Mouse (Mus musculus) forebrain, embryonic 13.5 days (tissue): Measurements from ENCODE around the gene Tfr2. TPM values are rescaled to one million over a fixed set of nuclear protein-coding genes. Genes with fewer than 3 reads are reported as not detected.

Source experiments
- ATAC-seq: fragments of 200-750 bp; cut with Nextera tagmentation; 2 replicates; pipeline ENCODE4 v1.8.0; 2017
- H3K27ac ChIP-seq: fragments of 300-500 bp; sonication (generic); 2 replicates; pipeline ENCODE4 v1.5.1; 2015; ENCODE audit warnings: inconsistent platforms, mild to moderate bottlenecking, moderate library complexity
- H3K27me3 ChIP-seq: fragments of 300-500 bp; sonication (generic); 2 replicates; pipeline ENCODE4 v1.6.1; 2015; ENCODE audit warnings: mild to moderate bottlenecking, inconsistent platforms
- H3K36me3 ChIP-seq: fragments of 300-500 bp; sonication (generic); 2 replicates; pipeline ENCODE4 v1.6.1; 2015; ENCODE audit warnings: mild to moderate bottlenecking, inconsistent platforms; ENCODE audit not compliant: poor library complexity, severe bottlenecking
- H3K4me1 ChIP-seq: fragments of 300-500 bp; sonication (generic); 2 replicates; pipeline ENCODE4 v1.6.1; 2015; ENCODE audit warnings: inconsistent platforms
- H3K4me2 ChIP-seq: fragments of 300-500 bp; sonication (generic); 2 replicates; pipeline ENCODE4 v1.6.1; 2015; ENCODE audit warnings: inconsistent platforms, mild to moderate bottlenecking, moderate library complexity
- H3K4me3 ChIP-seq: fragments of 300-500 bp; sonication (generic); 2 replicates; pipeline ENCODE4 v1.5.1; 2015; ENCODE audit warnings: mild to moderate bottlenecking, inconsistent platforms
- H3K9ac ChIP-seq: fragments of 300-500 bp; sonication (generic); 2 replicates; pipeline ENCODE4 v1.6.1; 2015; ENCODE audit warnings: mild to moderate bottlenecking, inconsistent platforms
- H3K9me3 ChIP-seq: fragments of 300-500 bp; sonication (generic); replicated peaks from 2 replicates; pipeline ENCODE4 v1.6.1; 2016; ENCODE audit warnings: inconsistent platforms
- WGBS: fragments of 180-500 bp; shearing (Covaris S2); methylation state at CpG from one replicate; pipeline ENCODE4 v1.1.7; 2015; 5-methylcytosine and 5-hydroxymethylcytosine counted together
- polyA plus RNA-seq: library from polyadenylated mRNA; unstranded; fragments of >200 nt; fragmentation: Nextera tagmentation; extraction: Ambion mirVana; gene quantifications from 2 replicates; pipeline ENCODE4 v1.2.1, GENCODE M21; 2015

Tfr2 gene
- polyA plus RNA-seq, 1 experiment from 2014 or later, result 1.5 TPM

DNA sequence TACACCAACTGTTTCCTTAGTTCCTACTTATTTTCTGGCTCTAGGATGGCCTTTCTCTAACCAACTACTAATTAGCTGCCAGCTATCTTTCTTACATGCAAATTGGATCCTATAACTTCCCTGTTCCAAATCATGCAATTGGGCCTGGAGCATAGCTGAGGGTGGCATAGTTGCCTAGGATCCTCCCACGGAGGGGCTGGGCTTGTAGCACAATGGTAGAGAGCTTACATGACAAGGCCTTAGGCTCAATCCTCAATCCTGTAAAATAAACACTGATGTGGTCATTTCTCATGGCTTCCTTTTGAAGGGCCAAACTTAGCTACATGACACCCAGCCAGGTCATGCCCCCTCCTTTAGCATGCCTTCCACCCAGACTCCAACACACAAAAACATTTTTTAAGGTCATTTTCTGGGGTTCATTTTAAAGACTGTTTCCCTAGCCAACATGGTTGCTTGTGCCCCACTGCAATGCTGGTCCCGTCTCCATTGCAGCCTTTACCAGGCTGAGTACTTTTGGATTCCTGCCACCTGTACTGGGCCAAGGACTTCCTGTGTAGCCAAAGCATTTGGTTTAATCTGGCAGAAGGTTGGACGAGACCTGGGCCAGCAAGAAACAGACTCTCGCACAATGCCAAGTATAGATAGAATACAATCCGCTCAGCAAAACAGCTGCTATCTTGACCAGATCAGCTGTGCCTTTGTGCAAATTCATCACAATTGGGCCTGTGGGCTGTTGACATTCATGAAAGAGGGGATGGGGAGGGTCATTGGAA, 27.7 kb upstream of the Tfr2 start:
- no peak overlapping the region for H3K27ac ChIP-seq
- no peak for ATAC-seq
- no peak overlapping the region for H3K9ac ChIP-seq
- H3K4me1 ChIP-seq, result peaks cover 8% of the 10 kb centered on the region
- no peaks in the 10 kb centered on the region for H3K9me3 ChIP-seq
- 0 out of 2 replicates have a peak, but pooled peaks cover 5% of the 10 kb centered on the region for H3K27me3 ChIP-seq
- no peaks in the 10 kb centered on the region for H3K36me3 ChIP-seq
- WGBS, result 68% methylated on average over 5 of the region's 5 CpGs
- H3K4me3 ChIP-seq, result no peak overlapping the region
- H3K4me2 ChIP-seq, result no peak overlapping the region

- no peak overlapping the region for H3K4me3 ChIP-seq
- no peak overlapping the region for H3K4me2 ChIP-seq
- 0 out of 2 replicates have a peak, but pooled peaks cover 5% of the 10 kb centered on the region for H3K27me3 ChIP-seq
- no peak overlapping the region for H3K27ac ChIP-seq
- WGBS, result 69% methylated on average over 6 of the region's 6 CpGs
- H3K9ac ChIP-seq, result no peak overlapping the region
- no peaks in the 10 kb centered on the region for H3K36me3 ChIP-seq
- no peak for ATAC-seq
- no peaks in the 10 kb centered on the region for H3K4me1 ChIP-seq
- no peaks in the 10 kb centered on the region for H3K9me3 ChIP-seq
Observed at GRCm38 (mm10) chr5:137544926-137545325, 24.7 kb upstream of the Tfr2 start.

- no peaks in the 10 kb centered on the region for H3K36me3 ChIP-seq
- H3K4me2 ChIP-seq, result no peak overlapping the region
- H3K9me3 ChIP-seq, result no peaks in the 10 kb centered on the region
- 80% methylated on average over 4 of the region's 4 CpGs for WGBS
- H3K27ac ChIP-seq, result no peak overlapping the region
- H3K9ac ChIP-seq, result no peak overlapping the region
- no peak overlapping the region for H3K4me3 ChIP-seq
- H3K4me1 ChIP-seq, result no peaks in the 10 kb centered on the region
- H3K27me3 ChIP-seq, result 0 out of 2 replicates have a peak, but pooled peaks cover 5% of the 10 kb centered on the region
- no peak for ATAC-seq
Observed at GRCm38 (mm10) chr5:137545596-137545995, 24.0 kb upstream of the Tfr2 start.

DNA sequence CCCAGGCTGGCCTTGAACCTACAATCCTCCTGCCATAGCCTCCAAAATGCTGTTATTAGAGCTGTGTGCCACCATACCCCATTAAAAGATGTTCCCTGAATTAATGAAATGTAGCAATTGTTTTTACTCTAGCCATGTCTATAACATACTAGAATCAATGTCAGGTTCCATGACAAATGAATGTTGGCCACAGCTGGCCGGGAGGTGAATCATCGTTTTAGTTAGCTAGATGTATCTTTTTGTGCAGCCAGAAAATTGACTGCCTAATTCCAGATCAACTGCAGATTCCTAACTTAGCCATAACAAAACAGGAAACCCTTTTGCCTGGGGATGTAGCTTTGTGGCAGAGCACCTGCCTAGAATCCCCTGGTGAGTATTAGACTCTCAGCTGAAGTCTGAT, 19.8 kb upstream of the Tfr2 start:
- Histone ChIP-seq H3K9ac (no peak overlapping the region), H3K4me2 (no peak overlapping the region), H3K9me3 (no peaks in the 10 kb centered on the region), H3K27me3 (peaks cover 14% of the 10 kb centered on the region; the same call in 1 of the 2 replicates), H3K4me1 (peaks cover 11% of the 10 kb centered on the region), H3K36me3 (no peaks in the 10 kb centered on the region), H3K27ac (no peak overlapping the region), H3K4me3 (no peak overlapping the region)
- WGBS, result 92% methylated on average over 2 of the region's 2 CpGs
- no peak for ATAC-seq

- no peak overlapping the region for H3K4me3 ChIP-seq
- WGBS, result 69% methylated on average over 5 of the region's 5 CpGs
- H3K27ac ChIP-seq, result no peak overlapping the region
- peaks cover 12% of the 10 kb centered on the region for H3K4me1 ChIP-seq
- no peak overlapping the region for H3K4me2 ChIP-seq
- peaks cover 18% of the 10 kb centered on the region; the same call in 1 of the 2 replicates for H3K27me3 ChIP-seq
- H3K36me3 ChIP-seq, result no peaks in the 10 kb centered on the region
- H3K9me3 ChIP-seq, result no peaks in the 10 kb centered on the region
- ATAC-seq, result no peak
- no peak overlapping the region for H3K9ac ChIP-seq
Observed at GRCm38 (mm10) chr5:137551119-137551518, 18.5 kb upstream of the Tfr2 start.

- Histone ChIP-seq H3K36me3 (no peaks in the 10 kb centered on the region), H3K4me1 (peaks cover 12% of the 10 kb centered on the region), H3K9ac (peak overlapping the region; percentile 77), H3K27ac (peak overlapping the region; percentile 37; the same call in 1 of the 2 replicates), H3K4me2 (peak overlapping the region; percentile 65), H3K27me3 (peaks cover 18% of the 10 kb centered on the region; the same call in 1 of the 2 replicates), H3K9me3 (no peaks in the 10 kb centered on the region), H3K4me3 (peak overlapping the region; percentile 59)
- WGBS, result 30% methylated on average over 6 of the region's 6 CpGs
- peak; percentile 67 for ATAC-seq
Observed at GRCm38 (mm10) chr5:137553000-137553399, 16.6 kb upstream of the Tfr2 start.

DNA sequence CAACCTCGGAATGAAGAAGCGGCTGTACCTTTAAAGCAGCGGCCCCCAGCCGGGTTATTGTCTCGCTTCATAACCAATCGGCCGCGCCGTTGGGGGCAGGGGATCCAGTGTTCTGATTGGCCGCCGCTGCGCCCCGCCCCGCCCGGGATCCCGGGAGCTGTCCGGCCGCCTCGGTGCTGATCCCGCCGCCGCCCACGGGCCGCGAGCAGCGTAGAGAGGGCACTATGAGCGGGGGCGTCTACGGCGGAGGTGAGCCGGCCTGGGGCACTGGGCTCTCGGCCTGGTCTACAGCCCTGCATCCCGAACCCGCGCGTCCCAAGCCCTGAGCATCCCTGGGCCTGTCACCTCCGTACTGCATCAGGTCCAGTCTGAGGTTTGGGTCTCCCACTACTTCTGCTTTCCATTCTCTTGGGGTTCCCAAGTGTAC, 16.2 kb upstream of the Tfr2 start, which contains the start of gene Actl6b:
Gene Actl6b (plus strand): TSS at position 107 of the 427 bp plus-strand sequence.
- 1% methylated on average over 30 of the region's 37 CpGs for WGBS
- peak; percentile 97 for ATAC-seq
- Histone ChIP-seq H3K36me3 (no peaks in the 10 kb centered on the region), H3K4me2 (peak within 1 kb of the TSS; percentile 65), H3K27ac (peak within 1 kb of the TSS; percentile 37), H3K4me3 (peak within 1 kb of the TSS; percentile 59), H3K27me3 (peaks cover 18% of the 10 kb centered on the region; the same call in 1 of the 2 replicates), H3K9me3 (no peaks in the 10 kb centered on the region), H3K9ac (peak within 1 kb of the TSS; percentile 77), H3K4me1 (peaks cover 12% of the 10 kb centered on the region)

- no peaks in the 10 kb centered on the region for H3K9me3 ChIP-seq
- H3K36me3 ChIP-seq, result no peaks in the 10 kb centered on the region
- H3K4me3 ChIP-seq, result peak overlapping the region; percentile 59
- 51% methylated on average over 11 of the region's 11 CpGs for WGBS
- peak overlapping the region; percentile 65 for H3K4me2 ChIP-seq
- peaks cover 18% of the 10 kb centered on the region; the same call in 1 of the 2 replicates for H3K27me3 ChIP-seq
- 0 out of 2 replicates have a peak, but pooled peaks have one; percentile 25 for ATAC-seq
- H3K27ac ChIP-seq, result no peak overlapping the region
- H3K9ac ChIP-seq, result peak overlapping the region; percentile 77
- H3K4me1 ChIP-seq, result peaks cover 12% of the 10 kb centered on the region
Observed at GRCm38 (mm10) chr5:137553898-137554297, 15.7 kb upstream of the Tfr2 start.

- ATAC-seq, result no peak
- Histone ChIP-seq H3K4me2 (no peak overlapping the region), H3K27me3 (peaks cover 3% of the 10 kb centered on the region), H3K27ac (no peak overlapping the region), H3K4me3 (no peak overlapping the region), H3K4me1 (no peaks in the 10 kb centered on the region), H3K9ac (no peak overlapping the region), H3K9me3 (no peaks in the 10 kb centered on the region), H3K36me3 (peaks cover 18% of the 10 kb centered on the region)
- WGBS, result 45% methylated on average over 6 of the region's 6 CpGs
Observed at GRCm38 (mm10) chr5:137561556-137561955, 8.1 kb upstream of the Tfr2 start.

- Histone ChIP-seq H3K9me3 (no peaks in the 10 kb centered on the region), H3K36me3 (peaks cover 22% of the 10 kb centered on the region), H3K27me3 (peaks cover 3% of the 10 kb centered on the region), H3K4me1 (no peaks in the 10 kb centered on the region), H3K4me2 (no peak overlapping the region), H3K9ac (no peak overlapping the region), H3K27ac (no peak overlapping the region), H3K4me3 (no peak overlapping the region)
- ATAC-seq, result no peak
- WGBS, result 75% methylated on average over 10 of the region's 10 CpGs
Observed at GRCm38 (mm10) chr5:137562965-137563364, 6.7 kb upstream of the Tfr2 start.

- Histone ChIP-seq H3K9me3 (no peaks in the 10 kb centered on the region), H3K4me2 (no peak overlapping the region), H3K36me3 (peaks cover 22% of the 10 kb centered on the region), H3K27ac (no peak overlapping the region), H3K9ac (no peak overlapping the region), H3K4me3 (no peak overlapping the region), H3K4me1 (no peaks in the 10 kb centered on the region), H3K27me3 (no peaks in the 10 kb centered on the region; the same call in 1 of the 2 replicates)
- 69% methylated on average over 6 of the region's 6 CpGs for WGBS
- no peak for ATAC-seq
Observed at GRCm38 (mm10) chr5:137565744-137566143, 3.9 kb upstream of the Tfr2 start.

DNA sequence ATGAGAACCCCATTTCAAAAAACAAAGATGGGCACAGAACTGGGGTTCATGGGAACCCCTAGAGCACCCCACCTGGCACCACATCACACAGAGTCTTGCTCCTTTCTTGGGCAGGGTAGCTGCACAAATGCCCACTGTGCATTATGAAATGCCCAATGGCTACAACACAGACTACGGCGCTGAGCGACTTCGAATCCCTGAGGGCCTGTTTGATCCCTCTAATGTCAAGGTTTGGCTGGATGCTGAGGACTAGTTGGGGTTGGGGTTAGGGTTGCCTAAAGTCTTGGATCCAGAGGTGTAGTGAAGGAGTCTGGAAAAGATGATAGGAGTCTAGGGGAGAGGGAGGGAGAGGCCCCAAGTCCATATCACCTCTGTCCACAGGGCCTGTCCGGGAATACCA, 3.2 kb upstream of the Tfr2 start:
- H3K4me1 ChIP-seq, result no peaks in the 10 kb centered on the region
- H3K9ac ChIP-seq, result no peak overlapping the region
- H3K27me3 ChIP-seq, result no peaks in the 10 kb centered on the region; the same call in 1 of the 2 replicates
- H3K4me2 ChIP-seq, result no peak overlapping the region
- no peak overlapping the region for H3K4me3 ChIP-seq
- no peaks in the 10 kb centered on the region for H3K9me3 ChIP-seq
- no peak overlapping the region for H3K27ac ChIP-seq
- WGBS, result 97% methylated on average over 5 of the region's 5 CpGs
- peaks cover 22% of the 10 kb centered on the region for H3K36me3 ChIP-seq
- ATAC-seq, result no peak
